Mouse (Mus musculus) embryo, embryonic 10.5 days (tissue): ENCODE results near the gene Gm8764.
"Not testable (repeated sequence)": the region's sequence is repeated elsewhere in the genome, so short reads cannot be mapped to it uniquely, and the experiment has no call there.

ENCODE experiments used
- DNase-seq: peaks from one replicate; pipeline ENCODE4 v3.0.0-alpha.2; 2015; ENCODE audit warnings: low spot score

Gene Gm8764

GRCm38 (mm10) chr10:104159706-104160105 lies at the start of gene Gm8764:
TSS of gene Gm8764 (plus strand) at chr10:104160006.
- DNase-seq: not testable (repeated sequence)

- no peak for DNase-seq
Measured at GRCm38 (mm10) chr10:104110044-104110443, 49.8 kb upstream of the Gm8764 start.

DNA sequence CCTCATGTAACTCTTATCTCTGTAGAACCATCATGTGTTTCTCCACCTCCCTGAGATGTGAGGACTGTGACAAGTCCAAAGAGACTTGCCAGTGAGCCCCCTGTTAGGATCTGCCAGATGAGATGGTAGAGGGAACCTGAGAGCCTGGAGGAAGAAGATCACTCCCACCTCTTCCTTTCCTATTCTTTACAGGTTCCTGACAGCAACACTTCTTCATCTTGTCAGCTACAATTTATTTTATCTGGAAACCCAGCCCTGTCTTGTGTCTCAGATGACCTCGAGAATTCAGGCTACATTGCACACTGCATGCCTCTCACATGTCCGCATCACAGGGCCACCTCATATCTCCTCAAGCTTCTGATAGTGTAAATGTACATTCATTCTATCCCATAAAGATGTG lies 41.5 kb upstream of the Gm8764 start:
- no peak for DNase-seq

DNA sequence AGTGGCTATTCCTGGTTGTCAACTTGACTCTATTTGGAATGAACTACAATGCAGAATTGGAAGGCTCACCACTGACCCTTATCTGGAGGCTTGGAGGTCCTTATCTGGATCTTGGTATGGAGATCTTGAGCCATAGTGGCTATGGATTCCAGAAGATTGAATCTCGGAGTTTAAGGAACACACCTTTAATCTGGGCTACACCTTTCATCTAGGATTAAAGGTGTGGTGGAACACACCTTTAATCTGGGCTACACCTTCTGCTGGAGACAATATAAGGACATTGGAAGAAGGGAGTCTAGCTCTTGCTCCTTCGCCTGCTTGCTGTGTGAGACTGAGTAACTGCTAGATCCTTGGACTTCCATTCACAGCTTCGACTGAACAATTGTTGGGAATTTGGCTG lies 17.1 kb upstream of the Gm8764 start, which contains the start of gene Gm21293:
Gene Gm21293, plus strand, starts transcription at position 301 of the 400 bp plus-strand sequence.
- DNase-seq: not testable (repeated sequence)

- not testable (repeated sequence) for DNase-seq
Measured at GRCm38 (mm10) chr10:104151197-104151596, 8.6 kb upstream of the Gm8764 start, which contains the start of gene Gm6763. TSS of gene Gm6763 (plus strand) at chr10:104151497.

- not testable (repeated sequence) for DNase-seq
Measured at GRCm38 (mm10) chr10:104168215-104168614, 8.4 kb downstream of the Gm8764 start, which contains the start of gene Gm21304. TSS of gene Gm21304 (plus strand) at chr10:104168515.

GRCm38 (mm10) chr10:104176724-104177123 lies 16.9 kb downstream of the Gm8764 start, which contains the start of gene Gm21312:
TSS of gene Gm21312 (plus strand) at chr10:104177024.
- DNase-seq: not testable (repeated sequence)

DNA sequence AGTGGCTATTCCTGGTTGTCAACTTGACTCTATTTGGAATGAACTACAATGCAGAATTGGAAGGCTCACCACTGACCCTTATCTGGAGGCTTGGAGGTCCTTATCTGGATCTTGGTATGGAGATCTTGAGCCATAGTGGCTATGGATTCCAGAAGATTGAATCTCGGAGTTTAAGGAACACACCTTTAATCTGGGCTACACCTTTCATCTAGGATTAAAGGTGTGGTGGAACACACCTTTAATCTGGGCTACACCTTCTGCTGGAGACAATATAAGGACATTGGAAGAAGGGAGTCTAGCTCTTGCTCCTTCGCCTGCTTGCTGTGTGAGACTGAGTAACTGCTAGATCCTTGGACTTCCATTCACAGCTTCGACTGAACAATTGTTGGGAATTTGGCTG lies 25.4 kb downstream of the Gm8764 start, which contains the start of gene Gm20765:
Gene Gm20765, plus strand, starts transcription at position 301 of the 400 bp plus-strand sequence.
- DNase-seq: not testable (repeated sequence)

DNA sequence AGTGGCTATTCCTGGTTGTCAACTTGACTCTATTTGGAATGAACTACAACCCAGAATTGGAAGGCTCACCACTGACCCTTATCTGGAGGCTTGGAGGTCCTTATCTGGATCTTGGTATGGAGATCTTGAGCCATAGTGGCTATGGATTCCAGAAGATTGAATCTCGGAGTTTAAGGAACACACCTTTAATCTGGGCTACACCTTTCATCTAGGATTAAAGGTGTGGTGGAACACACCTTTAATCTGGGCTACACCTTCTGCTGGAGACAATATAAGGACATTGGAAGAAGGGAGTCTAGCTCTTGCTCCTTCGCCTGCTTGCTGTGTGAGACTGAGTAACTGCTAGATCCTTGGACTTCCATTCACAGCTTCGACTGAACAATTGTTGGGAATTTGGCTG lies 33.9 kb downstream of the Gm8764 start, which contains the start of gene Gm4340:
Gene Gm4340, plus strand, starts transcription at position 301 of the 400 bp plus-strand sequence.
- not testable (repeated sequence) for DNase-seq

GRCm38 (mm10) chr10:104209655-104210054 lies 49.8 kb downstream of the Gm8764 start:
- DNase-seq: no peak

- DNase-seq: no peak
Measured at GRCm38 (mm10) chr10:104210268-104210990, 50.6 kb downstream of the Gm8764 start.
